Mouse (Mus musculus): ENCODE data around the gene Dlgap4.

GRCm38 (mm10) chr2:156763101-156763500, 149.6 kb downstream of the Dlgap4 start:
- TF ChIP-seq GATA1 (IDR thresholded peaks at IDR 0.05; ENCODE audit: borderline replicate concordance, low read length), result no peak
- no peak for TF ChIP-seq FLI1 (IDR thresholded peaks at IDR 0.05; ENCODE audit: low read length)
